Mouse (Mus musculus): ENCODE data around the gene Kif3b. TPM values are rescaled to one million over a fixed set of nuclear protein-coding genes. Genes with fewer than 3 reads are reported as not detected.

Kif3b gene
- polyA plus RNA-seq, 1 experiment, result 3.7 TPM

GRCm38 (mm10) chr2:153295196-153295595, 4.0 kb downstream of the Kif3b start:
- no peak for TF ChIP-seq GATA1 (IDR thresholded peaks at IDR 0.05; ENCODE audit: low read length)

GRCm38 (mm10) chr2:153297771-153298170, 6.6 kb downstream of the Kif3b start:
- no peak for TF ChIP-seq GATA1 (IDR thresholded peaks at IDR 0.05; ENCODE audit: low read length)

- TF ChIP-seq GATA1 (IDR thresholded peaks at IDR 0.05; ENCODE audit: low read length), result no peak
Measured at GRCm38 (mm10) chr2:153298460-153298859, 7.2 kb downstream of the Kif3b start.

- TF ChIP-seq GATA1 (IDR thresholded peaks at IDR 0.05; ENCODE audit: low read length), result no peak
Measured at GRCm38 (mm10) chr2:153298863-153299262, 7.7 kb downstream of the Kif3b start.

- TF ChIP-seq GATA1 (IDR thresholded peaks at IDR 0.05; ENCODE audit: low read length), result no peak
Measured at GRCm38 (mm10) chr2:153301123-153301522, 9.9 kb downstream of the Kif3b start.

GRCm38 (mm10) chr2:153305240-153305639, 14.0 kb downstream of the Kif3b start:
- TF ChIP-seq GATA1 (IDR thresholded peaks at IDR 0.05; ENCODE audit: low read length), result no peak

GRCm38 (mm10) chr2:153308586-153308985, 17.4 kb downstream of the Kif3b start:
- TF ChIP-seq GATA1 (IDR thresholded peaks at IDR 0.05; ENCODE audit: low read length), result no peak

GRCm38 (mm10) chr2:153309106-153309505, 17.9 kb downstream of the Kif3b start:
- TF ChIP-seq GATA1 (IDR thresholded peaks at IDR 0.05; ENCODE audit: low read length), result no peak

GRCm38 (mm10) chr2:153310228-153310627, 19.0 kb downstream of the Kif3b start:
- TF ChIP-seq GATA1 (IDR thresholded peaks at IDR 0.05; ENCODE audit: low read length), result no peak

- no peak for TF ChIP-seq GATA1 (IDR thresholded peaks at IDR 0.05; ENCODE audit: low read length)
Measured at GRCm38 (mm10) chr2:153312884-153313283, 21.7 kb downstream of the Kif3b start.

GRCm38 (mm10) chr2:153318408-153318807, 27.2 kb downstream of the Kif3b start:
- TF ChIP-seq GATA1 (IDR thresholded peaks at IDR 0.05; ENCODE audit: low read length), result no peak

- TF ChIP-seq GATA1 (IDR thresholded peaks at IDR 0.05; ENCODE audit: low read length), result no peak
Measured at GRCm38 (mm10) chr2:153319036-153319643, 27.9 kb downstream of the Kif3b start.

GRCm38 (mm10) chr2:153325706-153326376, 34.6 kb downstream of the Kif3b start:
- no peak for TF ChIP-seq GATA1 (IDR thresholded peaks at IDR 0.05; ENCODE audit: low read length)

- TF ChIP-seq GATA1 (IDR thresholded peaks at IDR 0.05; ENCODE audit: low read length), result no peak
Measured at GRCm38 (mm10) chr2:153332271-153332670, 41.1 kb downstream of the Kif3b start.

GRCm38 (mm10) chr2:153332981-153333380, 41.8 kb downstream of the Kif3b start:
- no peak for TF ChIP-seq GATA1 (IDR thresholded peaks at IDR 0.05; ENCODE audit: low read length)

GRCm38 (mm10) chr2:153333822-153334232, 42.6 kb downstream of the Kif3b start:
- no peak for TF ChIP-seq GATA1 (IDR thresholded peaks at IDR 0.05; ENCODE audit: low read length)

- no peak for TF ChIP-seq GATA1 (IDR thresholded peaks at IDR 0.05; ENCODE audit: low read length)
Measured at GRCm38 (mm10) chr2:153334281-153334680, 43.1 kb downstream of the Kif3b start.
